Mouse (Mus musculus) thymus, postnatal 10 days (tissue): ENCODE measurements at regions not wholly inside any gene's neighbourhood (a gene's known extent, or its start where the extent isn't known, plus 50 kb on each side); places are given as distances from the start of the nearest gene placed in this dataset.
A peak's percentile ranks its signal among the peaks of the same experiment; 100 is the strongest.

Experiments used
- DNase-seq, 2 experiments: peaks; one replicate each; pipeline ENCODE4 v3.0.0; 2021; ENCODE audit warnings: low spot score in 2 of 2

DNA sequence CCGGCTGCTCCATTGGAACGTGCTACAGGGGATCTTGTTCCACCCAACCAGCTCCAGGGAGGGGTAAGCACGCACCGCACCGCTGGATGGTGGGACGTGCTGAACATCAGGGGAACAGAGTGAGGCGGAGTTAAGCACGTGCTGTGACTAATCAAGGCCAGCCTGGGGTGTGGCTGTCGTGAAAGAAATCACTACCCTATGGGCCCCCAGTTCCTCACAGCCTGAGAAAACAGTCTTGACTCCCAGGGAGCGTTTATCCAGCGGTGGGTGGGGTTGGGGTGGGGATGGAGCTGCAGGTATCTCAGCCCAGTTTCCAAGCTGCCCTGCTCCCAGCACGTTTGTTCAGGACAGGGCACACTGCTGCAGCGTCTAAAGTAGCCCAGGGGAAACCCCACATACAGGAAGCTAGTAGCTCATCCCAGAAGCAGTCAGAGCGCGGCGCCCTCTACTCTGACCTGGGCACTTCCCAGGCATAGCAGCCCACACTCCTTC, 113.4 kb upstream of the Egln3 start:
- peak; percentile 34 to 38 for DNase-seq

- no peak for DNase-seq
Observed at GRCm38 (mm10) chr12:54316066-54316567, 112.5 kb upstream of the Egln3 start.

- DNase-seq, result no peak
Observed at GRCm38 (mm10) chr12:54314153-54314552, 110.5 kb upstream of the Egln3 start.

- peak; percentile 78 to 80 for DNase-seq
Observed at GRCm38 (mm10) chr12:54313211-54313845, 109.7 kb upstream of the Egln3 start.

DNA sequence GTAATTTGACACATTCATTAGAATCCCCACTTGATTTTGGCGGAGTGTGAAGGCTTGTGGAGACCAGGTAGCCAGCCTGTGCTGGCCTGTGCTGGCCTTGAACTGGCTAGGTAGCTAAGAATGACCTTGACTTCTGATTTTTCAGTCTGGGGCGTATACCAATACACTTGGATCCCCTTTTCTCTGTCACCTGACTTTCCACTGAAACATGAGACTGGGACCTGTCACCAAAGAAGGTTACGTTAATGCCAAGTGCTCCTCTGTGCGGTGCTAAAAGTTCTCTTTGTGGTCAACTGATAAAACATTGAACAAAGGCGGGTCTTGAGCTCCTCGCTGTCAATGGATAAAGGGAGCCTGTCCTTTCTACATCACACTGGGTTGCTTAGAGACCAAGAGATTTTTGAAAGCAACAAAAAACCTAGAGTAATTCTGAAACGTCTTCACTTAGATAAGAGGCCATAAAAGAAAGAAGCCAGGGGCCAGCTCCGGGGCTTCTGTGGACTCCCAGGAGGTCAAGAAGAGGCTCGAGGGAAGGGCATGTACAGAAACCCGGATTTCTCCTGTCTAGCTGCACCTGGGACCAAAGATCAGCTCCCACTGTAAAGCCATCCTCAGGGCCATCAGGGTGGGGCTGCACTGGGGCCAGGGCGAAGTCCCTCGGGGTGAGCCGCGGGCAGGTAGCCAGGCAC, 109.0 kb upstream of the Egln3 start:
- DNase-seq, result no peak

DNA sequence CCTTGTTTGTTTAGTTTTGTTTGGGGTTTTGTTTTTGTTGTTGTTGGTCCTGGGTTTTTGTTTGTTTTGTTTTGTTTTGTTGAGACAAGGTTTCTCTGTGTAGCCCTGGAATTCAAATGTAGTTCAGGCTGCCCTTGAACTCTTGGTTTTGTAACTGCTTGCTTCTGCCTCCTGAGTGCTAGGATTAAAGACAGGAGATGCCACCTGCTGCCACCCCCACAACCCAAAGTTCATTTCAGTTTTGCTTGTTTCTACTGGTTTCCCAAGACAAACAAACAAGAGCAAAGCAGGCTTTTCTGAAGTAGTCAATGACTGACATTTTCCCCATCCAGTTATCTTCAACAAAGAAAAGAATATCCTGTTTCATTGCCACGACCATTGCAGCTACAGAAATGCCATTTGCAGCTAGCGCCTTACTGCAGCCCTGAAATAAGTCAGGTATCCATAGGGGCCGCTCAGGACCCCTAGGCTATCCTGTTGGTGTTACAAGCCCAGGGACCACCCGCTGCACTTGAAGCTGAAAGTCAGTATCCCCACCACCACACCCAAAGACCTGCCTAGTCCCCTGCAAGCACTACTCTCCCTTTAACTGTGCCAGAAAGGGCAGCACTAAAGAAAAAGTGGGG, 108.3 kb upstream of the Egln3 start:
- DNase-seq, result peak in 1 of 2 experiments; percentile 19

- no peak for DNase-seq
Observed at GRCm38 (mm10) chr12:54309874-54310273, 106.2 kb upstream of the Egln3 start.

- no peak for DNase-seq
Observed at GRCm38 (mm10) chr12:54309219-54309618, 105.6 kb upstream of the Egln3 start.

GRCm38 (mm10) chr12:54305135-54305630, 101.5 kb upstream of the Egln3 start:
- DNase-seq, result peak in 1 of 2 experiments; percentile 2

GRCm38 (mm10) chr12:54303746-54304145, 100.1 kb upstream of the Egln3 start:
- DNase-seq, result peak in 1 of 2 experiments; percentile 4

GRCm38 (mm10) chr12:54299506-54299905, 95.8 kb upstream of the Egln3 start:
- peak in 1 of 2 experiments; percentile 1 for DNase-seq

DNA sequence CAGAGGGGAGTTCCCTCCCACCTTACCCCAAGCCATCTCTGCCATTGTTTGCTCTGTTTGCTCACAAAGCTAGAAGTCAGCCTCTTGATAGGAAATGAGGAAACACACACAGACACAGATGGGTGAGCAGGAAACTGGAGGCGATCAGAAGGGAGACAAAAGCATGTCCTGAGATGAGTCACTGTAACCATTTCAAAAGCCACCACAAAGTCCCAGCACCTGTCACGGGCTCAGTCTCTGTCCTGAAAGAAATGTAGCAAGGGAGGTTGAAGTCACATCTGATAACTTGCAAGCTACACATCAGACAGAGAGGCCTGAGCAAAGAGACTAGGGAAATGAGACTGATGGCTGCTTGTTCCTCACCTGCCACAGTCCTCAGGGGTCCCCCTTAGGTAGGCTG, 89.6 kb upstream of the Egln3 start:
- peak; percentile 64 to 76 for DNase-seq

- DNase-seq, result peak in 1 of 2 experiments; percentile 5
Observed at GRCm38 (mm10) chr12:54290311-54290710, 86.7 kb upstream of the Egln3 start.

GRCm38 (mm10) chr12:54288747-54289146, 85.1 kb upstream of the Egln3 start:
- DNase-seq, result no peak

GRCm38 (mm10) chr12:54288041-54288502, 84.4 kb upstream of the Egln3 start:
- DNase-seq, result peak in 1 of 2 experiments; percentile 2

DNA sequence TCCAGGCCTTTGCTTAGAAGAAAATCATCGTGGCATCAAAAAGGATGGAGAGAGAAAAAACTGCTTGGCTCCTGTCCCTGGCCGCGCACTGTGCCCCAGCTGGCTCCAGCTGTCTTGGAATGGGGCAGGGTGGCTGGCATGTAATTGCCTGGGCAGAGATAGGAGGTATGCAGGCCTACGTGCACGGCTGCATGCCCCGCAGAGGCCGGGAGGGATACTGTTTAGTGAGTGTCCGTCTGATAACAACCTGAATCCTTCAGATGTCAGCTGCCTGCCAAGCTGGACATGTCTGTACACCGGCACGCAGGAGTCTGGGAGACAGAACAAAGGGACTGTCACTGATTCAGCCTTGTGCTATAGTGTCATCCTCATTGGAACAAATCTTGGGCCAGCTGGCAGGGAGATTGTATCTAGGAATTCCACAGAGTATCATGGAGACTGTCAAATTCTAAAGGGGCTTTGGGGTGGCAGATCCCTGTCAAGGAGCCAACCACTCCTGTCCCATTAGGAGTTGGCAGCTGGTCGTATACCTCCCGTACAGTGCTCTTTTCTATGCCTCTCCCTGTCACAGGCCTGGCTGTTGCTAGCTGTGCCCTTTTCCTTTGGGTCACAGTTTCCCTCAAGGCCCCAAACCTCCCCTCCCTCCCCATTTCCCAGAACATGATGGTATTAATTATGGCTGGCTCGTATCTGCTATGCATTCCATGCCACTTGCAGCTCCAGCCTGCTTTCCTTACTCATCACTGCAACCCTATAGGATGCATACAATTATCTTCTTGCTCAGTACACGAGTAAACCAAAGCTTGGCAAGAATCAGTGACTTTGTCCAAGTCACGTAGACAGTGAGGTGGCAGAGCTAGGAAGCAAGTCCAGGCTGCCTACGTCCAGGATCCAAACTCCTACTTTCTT, 83.5 kb upstream of the Egln3 start:
- peak in 1 of 2 experiments; percentile 3 for DNase-seq

DNA sequence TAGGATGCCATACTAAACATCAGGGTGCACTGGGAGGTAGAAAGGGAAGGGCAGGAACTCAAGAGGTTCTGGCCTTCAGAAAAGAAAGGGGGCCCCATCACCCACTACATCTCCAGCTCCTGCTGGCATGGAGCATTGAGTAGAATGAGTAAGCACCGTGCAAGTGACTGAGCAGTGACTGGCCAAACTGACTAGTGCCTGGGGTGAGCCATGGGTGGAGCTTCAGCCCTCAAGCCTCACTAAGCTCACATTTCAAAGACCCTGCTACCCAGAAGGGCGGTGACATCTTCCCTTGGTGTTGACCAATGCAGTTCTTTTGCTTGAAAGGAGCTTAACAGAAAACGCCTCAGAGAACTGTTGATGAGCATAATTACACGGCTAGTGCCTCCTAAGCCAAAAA, 80.0 kb upstream of the Egln3 start:
- DNase-seq, result peak in 1 of 2 experiments; percentile 2

GRCm38 (mm10) chr12:54283011-54283410, 79.4 kb upstream of the Egln3 start:
- DNase-seq, result no peak

- no peak for DNase-seq
Observed at GRCm38 (mm10) chr12:54282281-54282921, 78.7 kb upstream of the Egln3 start.

- no peak for DNase-seq
Observed at GRCm38 (mm10) chr12:54280457-54280856, 76.8 kb upstream of the Egln3 start.

GRCm38 (mm10) chr12:54280001-54280400, 76.3 kb upstream of the Egln3 start:
- no peak for DNase-seq
